Mouse (Mus musculus) heart, postnatal 4 days (tissue): Measurements from ENCODE around the gene Gm1113. TPM values are rescaled to one million over a fixed set of nuclear protein-coding genes. Genes with fewer than 3 reads are reported as not detected.

Experiments
- DNase-seq: peaks from one replicate; pipeline ENCODE4 v3.0.0; 2021
- total RNA-seq, 2 experiments: library from RNA; stranded (reverse); gene quantifications; 2 replicates each; pipeline ENCODE4 v1.2.3; 2021

Gene Gm1113
- total RNA-seq = not detected

GRCm38 (mm10) chr9:35518169-35518568, at the start of gene Gm1113:
TSS of gene Gm1113 (minus strand) at chr9:35518269.
- no peak for DNase-seq

DNA sequence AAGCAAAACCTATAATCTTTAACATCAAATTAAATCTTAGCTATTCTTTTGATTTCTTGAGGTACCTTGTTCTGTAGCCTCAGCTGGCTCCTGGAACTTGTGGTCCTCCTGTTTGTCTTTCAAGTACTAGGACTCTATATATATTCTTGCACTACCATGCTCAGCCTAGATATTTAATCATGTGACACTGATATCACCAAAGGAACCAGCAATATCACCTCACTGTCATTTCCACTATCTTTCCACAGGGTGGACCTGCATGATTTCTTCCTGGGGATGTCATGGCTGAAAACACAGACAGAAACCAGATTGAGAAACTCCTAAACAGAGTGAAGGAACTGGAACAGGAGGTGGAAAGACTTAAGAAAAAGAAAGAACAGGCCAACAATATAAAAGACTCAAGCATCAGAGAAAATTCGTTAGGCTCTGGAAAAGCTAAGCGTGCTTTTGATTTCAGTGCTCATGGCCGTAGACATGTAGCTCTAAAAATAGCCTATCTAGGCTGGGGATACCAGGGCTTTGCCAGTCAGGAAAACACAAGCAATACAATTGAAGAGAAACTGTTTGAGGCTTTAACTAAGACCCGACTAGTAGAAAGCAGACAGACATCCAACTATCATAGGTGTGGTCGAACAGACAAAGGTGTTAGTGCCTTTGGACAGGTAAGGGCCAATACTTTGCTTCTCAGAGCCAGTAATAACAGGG, 46.6 kb upstream of the Gm1113 start:
- DNase-seq = no peak

DNA sequence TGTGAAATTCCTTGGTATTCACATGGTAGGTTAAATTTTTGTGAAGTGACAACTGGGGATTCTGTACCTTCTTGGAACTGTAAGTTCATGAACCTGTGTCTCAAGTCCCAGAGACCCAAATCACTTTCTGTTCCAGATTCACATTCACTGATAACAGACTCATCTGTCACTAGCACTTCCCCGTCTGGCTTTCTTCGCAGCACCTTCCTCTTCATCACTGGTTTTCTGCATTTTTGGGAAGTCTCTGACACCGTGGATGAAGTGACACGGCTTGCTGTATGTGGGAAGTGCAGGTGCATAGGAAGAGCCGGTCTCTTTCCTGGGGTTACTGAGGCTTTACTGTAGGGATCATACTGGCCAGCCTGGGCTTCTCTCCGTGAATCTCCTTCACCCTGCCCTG, 43.5 kb upstream of the Gm1113 start:
- no peak for DNase-seq

DNA sequence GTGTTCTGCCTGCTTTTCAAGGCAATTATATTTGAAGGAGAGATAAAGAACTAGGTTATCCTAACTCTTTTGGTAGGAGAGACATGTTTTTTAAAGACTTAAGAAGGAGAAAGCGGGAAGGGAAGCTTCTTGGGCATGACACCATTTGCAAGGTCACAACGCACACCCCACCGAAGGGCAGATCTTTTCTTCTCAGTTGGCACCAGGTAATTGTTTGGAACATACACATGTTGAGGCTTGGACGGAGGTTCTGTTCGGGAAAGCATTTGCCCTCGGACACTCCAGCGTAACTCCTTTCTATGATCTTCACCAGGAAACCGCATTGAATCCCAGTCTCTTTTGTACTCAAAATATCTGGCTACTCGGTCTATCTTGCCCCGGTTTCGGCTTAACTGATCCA, 43.0 kb upstream of the Gm1113 start:
- DNase-seq = no peak

DNA sequence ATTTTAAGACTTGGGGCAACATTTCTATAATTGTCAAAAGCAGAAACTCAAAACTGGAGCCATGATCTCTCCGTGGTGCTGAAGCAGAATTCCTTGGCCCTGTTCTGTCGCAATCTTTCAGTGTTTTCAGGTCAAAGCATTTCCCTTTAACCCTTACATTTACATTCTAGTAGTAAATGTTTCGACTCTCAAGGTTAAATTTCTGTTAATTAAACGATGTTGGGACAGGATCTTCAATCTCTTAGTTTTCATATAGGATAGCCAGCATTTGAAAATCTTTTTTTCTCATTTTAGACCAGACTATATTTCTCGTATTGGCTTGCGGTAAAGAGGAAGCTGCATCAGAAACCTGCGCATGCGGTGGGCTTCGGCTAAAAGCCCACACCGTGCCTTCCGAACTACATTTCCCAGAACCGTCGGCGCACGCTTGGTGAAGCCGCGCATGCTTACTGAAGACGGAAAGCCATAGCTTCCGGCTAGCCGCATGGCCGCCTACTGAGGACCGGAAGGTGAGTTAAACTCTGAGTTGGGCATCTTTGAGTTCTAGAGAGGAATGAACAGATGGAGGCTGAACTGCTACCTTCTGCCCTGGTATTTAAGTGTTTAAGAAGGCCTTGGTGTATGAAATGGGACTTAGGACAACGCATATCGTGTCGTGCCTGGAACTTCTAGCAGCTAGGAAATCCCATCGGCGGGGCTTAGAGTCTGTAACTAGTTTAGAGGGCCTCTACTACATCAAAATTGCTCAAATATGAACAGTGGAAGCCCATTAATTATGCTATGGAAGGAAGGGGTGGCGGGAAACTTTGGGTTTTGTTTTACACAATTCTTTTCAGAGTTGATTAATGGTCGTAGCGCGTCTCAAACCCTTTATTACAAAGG, 41.2 kb upstream of the Gm1113 start:
- peak; percentile 76 for DNase-seq

- peak; percentile 32 for DNase-seq
Observed at GRCm38 (mm10) chr9:35558257-35559008, 40.4 kb upstream of the Gm1113 start, which contains the start of the genes Ddx25 and Pus3. TSS of gene Ddx25 (minus strand) at chr9:35558528. TSS of gene Pus3 (plus strand) at chr9:35558595.

DNA sequence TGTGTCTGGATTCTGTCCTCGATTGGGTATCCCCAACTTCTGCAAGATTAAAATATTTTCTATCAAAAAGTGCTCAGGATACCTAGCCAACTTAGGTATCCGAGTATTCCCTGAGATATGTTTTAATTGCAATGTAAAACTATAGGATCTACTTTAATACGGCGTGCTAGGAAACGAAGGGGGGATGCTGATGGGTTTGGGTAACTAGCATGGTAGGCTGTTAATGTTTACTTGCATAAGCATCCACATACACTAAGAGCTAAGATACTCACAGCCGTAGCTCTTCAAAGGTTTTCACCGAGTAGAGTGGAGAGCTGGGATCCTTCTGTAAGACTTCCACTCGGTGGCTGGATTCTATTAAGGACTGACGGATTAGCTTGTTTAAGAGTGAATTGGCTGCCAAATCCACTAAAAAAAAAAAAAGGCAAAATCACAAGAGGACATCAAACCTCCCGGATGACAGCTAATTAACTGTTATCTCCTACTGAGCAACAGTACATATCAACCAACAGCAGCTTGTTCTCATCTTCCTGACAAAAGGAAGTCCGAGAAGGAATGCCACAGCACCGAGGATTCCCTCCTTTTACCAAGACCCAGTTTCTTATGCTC, 38.5 kb upstream of the Gm1113 start:
- no peak for DNase-seq

DNA sequence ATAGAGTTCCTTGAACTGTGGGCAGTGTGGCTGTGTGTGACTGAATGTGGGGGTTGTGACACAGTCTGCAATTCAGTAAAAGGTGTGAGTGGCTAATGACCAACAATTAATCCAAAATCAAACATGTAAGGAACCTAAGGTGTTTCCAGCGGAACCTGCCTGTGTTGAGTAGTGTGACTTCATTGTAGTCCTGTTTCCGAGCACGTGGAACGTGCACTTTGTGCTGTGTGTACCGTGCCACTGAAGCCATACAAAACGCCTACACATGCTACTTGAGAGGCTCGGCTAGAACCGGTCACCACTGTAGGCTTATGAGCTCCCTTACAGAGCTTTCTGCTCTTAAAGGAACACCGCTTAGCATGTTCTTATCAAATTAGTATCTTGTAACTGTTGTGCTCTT, 30.4 kb upstream of the Gm1113 start:
- DNase-seq = no peak

DNA sequence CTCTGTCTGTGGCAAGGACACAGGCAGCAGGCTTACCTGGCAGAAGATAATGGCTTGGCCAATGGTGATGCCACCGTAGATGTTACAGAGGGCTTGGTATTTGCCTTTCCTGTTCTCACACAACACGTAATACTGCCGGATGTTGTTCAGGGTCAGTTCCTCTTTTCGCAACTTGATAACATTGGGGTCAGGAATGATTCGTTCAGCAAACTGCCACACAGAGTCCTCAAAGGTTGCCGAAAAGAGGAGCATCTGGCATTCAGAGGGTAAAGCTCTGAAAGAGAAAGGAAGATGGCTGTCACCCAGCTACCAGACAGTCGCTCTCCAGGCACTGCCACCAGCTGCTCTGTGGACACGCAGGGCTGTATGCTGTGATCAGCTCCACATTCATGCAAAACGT, 28.7 kb upstream of the Gm1113 start:
- DNase-seq = no peak

GRCm38 (mm10) chr9:35545704-35546103, 27.6 kb upstream of the Gm1113 start:
- DNase-seq = no peak

GRCm38 (mm10) chr9:35544666-35545065, 26.6 kb upstream of the Gm1113 start:
- peak; percentile 31 for DNase-seq

DNA sequence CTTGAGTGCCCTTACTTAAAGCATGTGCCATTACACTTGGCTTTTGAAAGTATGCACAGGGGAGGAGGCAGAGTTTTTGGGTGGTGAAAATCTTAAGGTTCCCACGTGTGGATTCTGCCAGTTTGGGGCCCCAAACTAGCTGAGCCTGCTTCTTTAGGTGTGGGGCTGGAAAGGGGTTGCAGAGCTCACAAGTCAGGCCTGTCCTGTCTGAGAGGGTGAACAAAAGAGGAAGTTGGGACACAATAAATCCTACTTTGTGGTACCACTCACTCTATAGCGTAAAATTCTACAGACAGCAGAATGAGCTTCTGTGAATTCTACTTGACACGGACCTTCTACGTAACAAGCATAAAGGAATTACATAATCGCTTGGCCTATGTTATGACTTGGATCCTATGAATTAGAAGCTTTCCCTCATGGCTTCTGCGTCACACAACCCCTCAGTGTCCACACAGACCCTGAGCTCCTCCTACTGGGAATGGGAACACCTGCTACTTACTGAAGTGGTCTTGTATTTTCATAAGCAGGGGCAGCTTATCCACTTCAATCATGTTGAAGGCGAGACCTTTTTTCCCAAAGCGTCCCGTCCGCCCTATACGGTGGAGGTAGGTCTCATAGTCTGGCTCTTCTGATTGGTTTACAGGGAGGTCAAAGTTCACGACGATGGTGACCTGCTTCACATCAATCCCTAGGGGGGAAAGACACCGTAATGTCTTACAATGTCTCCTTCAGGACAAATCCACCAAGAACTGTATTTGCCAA, 25.2 kb upstream of the Gm1113 start:
- DNase-seq = no peak

DNA sequence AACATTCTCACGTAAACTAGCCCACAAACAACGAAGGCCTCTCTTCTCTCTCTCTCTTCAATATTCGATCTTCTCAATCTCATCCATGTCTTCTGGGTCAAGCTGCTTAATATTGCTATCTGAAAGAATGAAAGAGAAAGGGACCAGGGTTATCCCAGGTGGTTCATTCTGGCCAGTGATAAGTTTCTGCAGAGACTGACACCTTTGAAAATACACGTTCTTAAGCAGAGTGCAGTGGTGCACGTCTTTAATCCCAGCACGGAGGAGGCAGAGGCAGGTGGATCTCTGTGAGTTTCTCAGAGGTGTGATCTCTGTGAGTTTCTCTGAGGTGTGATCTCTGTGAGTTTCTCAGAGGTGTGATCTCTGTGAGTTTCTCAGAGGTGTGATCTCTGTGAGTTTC, 23.9 kb upstream of the Gm1113 start:
- DNase-seq = no peak

DNA sequence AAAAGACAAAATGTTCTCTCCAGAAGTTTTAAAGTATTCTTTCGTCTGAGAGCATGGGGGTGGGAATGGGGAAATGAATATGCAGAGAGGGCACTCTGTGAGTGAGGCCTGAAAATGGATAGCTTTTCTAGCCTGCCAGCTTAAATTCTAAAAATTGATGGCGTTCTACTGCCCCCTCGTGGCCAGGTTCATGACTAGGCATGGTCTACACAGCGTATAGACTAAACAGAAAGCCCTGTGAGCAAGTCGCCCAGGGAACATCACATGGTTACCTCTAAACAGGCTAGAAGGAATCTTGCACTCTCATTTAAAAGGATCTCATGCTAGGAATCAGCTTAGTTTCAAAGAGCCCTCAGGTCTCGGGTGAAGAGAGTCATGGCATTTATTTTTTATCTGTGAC, 23.4 kb upstream of the Gm1113 start:
- peak; percentile 91 for DNase-seq

GRCm38 (mm10) chr9:35541024-35541423, 23.0 kb upstream of the Gm1113 start:
- DNase-seq = no peak

GRCm38 (mm10) chr9:35539001-35539750, 21.1 kb upstream of the Gm1113 start:
- DNase-seq = no peak

DNA sequence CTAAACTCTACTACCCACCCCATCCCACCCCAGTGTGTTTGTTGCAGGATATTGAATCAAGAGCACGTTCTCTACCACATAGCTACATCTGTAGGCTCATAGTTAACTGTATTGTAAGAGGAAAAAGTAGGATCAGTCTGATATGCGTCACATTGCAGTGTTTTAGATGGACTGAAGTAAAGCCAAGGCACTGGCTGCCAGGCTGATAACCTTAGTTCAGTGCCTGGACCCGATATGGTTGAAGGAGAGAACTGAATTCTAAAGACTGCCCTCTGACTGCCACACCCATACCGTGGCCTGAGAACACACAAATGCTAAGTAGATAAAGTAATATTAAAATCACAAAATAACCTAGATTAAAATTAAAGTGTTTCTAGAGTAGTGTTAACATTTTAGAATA, 17.8 kb upstream of the Gm1113 start:
- DNase-seq = no peak

GRCm38 (mm10) chr9:35535110-35535509, 17.0 kb upstream of the Gm1113 start:
- peak; percentile 71 for DNase-seq

DNA sequence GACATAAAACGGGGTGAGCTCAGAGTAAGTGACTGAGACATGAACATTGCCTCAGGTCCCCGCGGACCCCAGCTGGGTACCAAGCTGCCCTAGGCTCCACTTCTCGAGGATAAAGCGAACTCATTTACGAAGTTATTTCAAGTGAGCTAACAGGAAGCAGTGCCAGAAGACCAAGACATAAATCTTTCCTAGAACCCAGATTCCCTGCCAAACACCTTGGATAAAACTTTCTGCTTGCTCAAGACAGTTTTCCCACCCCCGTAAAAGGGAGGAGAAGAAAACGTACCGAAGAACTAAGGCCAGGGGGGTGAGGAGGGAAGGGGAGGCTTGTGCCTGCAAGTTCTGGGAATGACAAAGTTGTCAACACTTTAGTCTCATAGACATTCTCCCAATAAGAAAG, 15.2 kb upstream of the Gm1113 start:
- DNase-seq = no peak

DNA sequence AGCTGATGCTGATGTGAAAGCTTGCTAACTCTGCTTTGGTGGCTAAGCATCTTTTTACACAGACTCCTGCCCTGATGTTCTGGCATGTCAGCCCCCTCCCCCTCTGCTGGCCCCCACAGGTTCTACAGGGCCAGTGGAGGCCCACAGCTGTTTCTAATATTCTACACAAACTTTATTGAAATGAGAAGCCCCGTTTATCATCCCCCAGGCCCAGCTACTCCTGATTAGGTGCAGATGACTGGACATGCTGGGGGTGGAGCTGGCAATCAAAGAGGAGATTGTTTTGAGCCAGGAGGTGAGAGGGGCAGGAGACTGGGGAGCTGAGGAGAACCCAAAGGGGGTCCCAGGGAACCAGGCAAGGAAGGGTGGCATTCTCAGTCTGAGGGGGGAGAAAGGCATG, 11.7 kb upstream of the Gm1113 start:
- no peak for DNase-seq

- no peak for DNase-seq
Observed at GRCm38 (mm10) chr9:35529141-35529540, 11.1 kb upstream of the Gm1113 start.
